In the genomic region with DNA sequence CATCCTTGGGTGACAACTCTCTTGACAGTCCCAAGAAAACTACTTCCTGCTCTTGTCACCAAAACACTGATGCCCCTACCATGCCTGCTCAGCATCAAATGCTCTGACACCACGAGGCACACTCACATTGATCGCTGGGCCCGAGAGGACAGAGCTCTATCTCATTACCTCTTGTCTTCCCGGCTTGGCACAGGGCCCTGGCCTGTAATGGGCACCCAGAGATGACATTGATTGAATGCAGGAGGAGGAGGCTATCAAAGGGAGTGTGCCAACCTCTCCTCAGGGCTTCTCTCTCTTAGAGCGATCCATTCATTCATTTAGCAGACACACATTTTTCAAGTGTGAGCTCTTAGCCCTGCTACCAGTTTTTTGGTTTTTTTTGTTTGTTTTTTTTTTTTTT, we compare ENCODE assay signal across 18 mouse cellular contexts.
DNase-seq lines count a peak whose midpoint lies in the region; ATAC-seq and TF ChIP-seq lines count a peak whose summit lies in the region.
"Had no signal": no experiment of that assay in that cellular context is flagged by ENCODE, and none has a peak within 500 bp of the region (broad histone marks: within the 10 kb centered on the region; RNA-seq: fewer than 3 reads in every experiment).

No protein-coding gene starts in this region.

- no peaks in the 10 kb centered on the region for H3K9me3 ChIP-seq in kidney, postnatal 0 days (replicated peaks; ENCODE audit: low read length)
- H3K9me3 ChIP-seq: embryonic facial prominence, embryonic 15.5 days; limb, embryonic 10.5 days; megakaryocyte, embryonic 14.5 days had no signal

- no peak overlapping the region for H3K4me3 ChIP-seq in kidney, postnatal 0 days (replicated peaks; ENCODE audit: low read depth, low read length)
- H3K4me3 ChIP-seq: embryonic facial prominence, embryonic 15.5 days; heart, adult 2 months; limb, embryonic 10.5 days; megakaryocyte, embryonic 14.5 days had no signal

- H3K4me1 ChIP-seq in kidney, postnatal 0 days (replicated peaks; ENCODE audit: insufficient read depth, low read length) = no peaks in the 10 kb centered on the region
- H3K4me1 ChIP-seq: embryonic facial prominence, embryonic 15.5 days had no signal

- no peak overlapping the region for H3K4me2 ChIP-seq in kidney, postnatal 0 days (ENCODE audit: low read length)
- H3K4me2 ChIP-seq: embryonic facial prominence, embryonic 15.5 days had no signal

- intact Hi-C loops in gastrocnemius, postnatal 14 days (cut with DNase I; ENCODE audit: low total_unique reads) = no loop called here
- intact Hi-C loops in gastrocnemius, postnatal 36 days (cut with DNase I) = no loop called here

- H3K27me3 ChIP-seq in kidney, postnatal 0 days (ENCODE audit: insufficient read depth, low read length) = no peaks in the 10 kb centered on the region
- H3K27me3 ChIP-seq: embryonic facial prominence, embryonic 15.5 days had no signal

- ATAC-seq in kidney, postnatal 0 days (replicated peaks; ENCODE audit: low FRiP score, low read depth) = no peak
- ATAC-seq: liver, postnatal 0 days had no signal

- peak; percentile 16 for DNase-seq in gastrocnemius, postnatal 14 days
- DNase-seq in gastrocnemius, postnatal 36 days = no peak
- peak; percentile 42 for DNase-seq in kidney, postnatal 0 days (ENCODE audit: low spot score)
- DNase-seq in kidney, adult 11 months = no peak
- DNase-seq in Muller cell, postnatal 12 days (ENCODE audit: inconsistent ontology term) = peak; percentile 14
- peak; percentile 41 for DNase-seq in adrenal gland, postnatal 10 days
- DNase-seq in kidney, postnatal 4 days = no peak
- DNase-seq: cerebellum, adult 11 months; heart, adult 2 months; kidney, adult 18-20 months; kidney, postnatal 14 days; liver, postnatal 0 days; lung, postnatal 14 days; midbrain, embryonic 14.5 days; thymus, postnatal 36 days had no signal

- H3K9ac ChIP-seq in kidney, postnatal 0 days (ENCODE audit: low read depth, low read length) = no peak overlapping the region
- H3K9ac ChIP-seq: embryonic facial prominence, embryonic 15.5 days; liver, postnatal 0 days had no signal

- H3K36me3 ChIP-seq in kidney, postnatal 0 days (ENCODE audit: insufficient read depth, low read length) = no peaks in the 10 kb centered on the region
- H3K36me3 ChIP-seq: embryonic facial prominence, embryonic 15.5 days; limb, embryonic 10.5 days had no signal

- H3K27ac ChIP-seq in kidney, postnatal 0 days = no peak overlapping the region
- H3K27ac ChIP-seq: embryonic facial prominence, embryonic 15.5 days; heart, adult 2 months; limb, embryonic 10.5 days had no signal

- 73% methylated on average over 5 of the region's 5 CpGs for WGBS in kidney, postnatal 0 days

- no peak for TF ChIP-seq CTCF in kidney, postnatal 0 days (IDR thresholded peaks at IDR 0.05; ENCODE audit: low read depth)

Comparison
In these comparisons a context has a peak if more than half of its experiments do, and no peak if none do; other contexts are left out.
1. DNase-seq: peak in gastrocnemius, postnatal 14 days (single experiment), kidney, postnatal 0 days (single experiment), Muller cell, postnatal 12 days (single experiment) and adrenal gland, postnatal 10 days (single experiment); none in gastrocnemius, postnatal 36 days (0 of 2), kidney, adult 11 months (single experiment) and kidney, postnatal 4 days (0 of 2).